Mouse (Mus musculus): Measurements from ENCODE around the gene Eif2ak4. TPM values are rescaled to one million over a fixed set of nuclear protein-coding genes. Genes with fewer than 3 reads are reported as not detected.

Eif2ak4 gene
- total RNA-seq, 2 experiments from 2014 or later, result 23.1 to 26.7 TPM

DNA sequence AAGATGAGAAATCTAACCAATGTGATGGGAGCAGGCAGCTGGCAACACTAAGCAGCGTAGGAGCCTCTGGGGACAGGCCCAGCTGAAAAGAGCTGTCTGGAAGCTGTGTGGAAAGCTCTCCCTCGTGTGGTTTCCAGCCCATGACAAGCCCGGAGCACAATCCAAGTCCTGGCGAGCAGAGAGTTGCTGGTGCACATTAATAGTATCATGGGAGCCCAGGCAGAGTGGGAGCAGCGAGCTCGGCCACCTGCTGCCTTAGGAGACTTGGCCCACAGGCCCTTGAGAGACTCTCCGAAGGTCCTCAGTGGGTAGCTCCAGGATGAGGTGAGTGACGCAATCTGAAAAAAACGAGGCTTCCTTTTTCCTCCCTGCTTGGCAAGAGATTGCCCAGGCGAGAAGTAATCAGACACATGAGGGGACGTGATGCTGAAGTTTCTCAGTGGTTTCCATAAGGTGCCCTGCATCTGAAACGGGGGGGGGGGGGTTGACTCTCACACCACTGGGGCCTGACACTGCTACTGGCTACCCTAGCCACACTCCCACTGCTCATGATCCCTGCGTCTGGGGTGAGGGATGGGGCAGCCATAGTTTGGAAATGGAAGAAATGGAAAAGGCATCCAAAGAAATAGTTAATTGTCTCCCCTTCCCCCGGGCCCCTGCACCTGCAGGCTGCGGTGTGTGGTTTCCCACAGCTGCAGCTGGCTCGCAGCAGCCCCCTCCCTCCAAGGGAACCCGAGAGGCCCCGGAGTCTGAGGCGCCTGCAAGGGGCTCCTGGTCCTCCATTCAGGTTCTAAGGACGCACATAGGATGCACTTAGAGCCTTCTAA is 110.9 kb downstream of the Eif2ak4 start:
- intact Hi-C loops (cut with DNase I), result no loop called here
- peak; percentile 21 for DNase-seq

DNA sequence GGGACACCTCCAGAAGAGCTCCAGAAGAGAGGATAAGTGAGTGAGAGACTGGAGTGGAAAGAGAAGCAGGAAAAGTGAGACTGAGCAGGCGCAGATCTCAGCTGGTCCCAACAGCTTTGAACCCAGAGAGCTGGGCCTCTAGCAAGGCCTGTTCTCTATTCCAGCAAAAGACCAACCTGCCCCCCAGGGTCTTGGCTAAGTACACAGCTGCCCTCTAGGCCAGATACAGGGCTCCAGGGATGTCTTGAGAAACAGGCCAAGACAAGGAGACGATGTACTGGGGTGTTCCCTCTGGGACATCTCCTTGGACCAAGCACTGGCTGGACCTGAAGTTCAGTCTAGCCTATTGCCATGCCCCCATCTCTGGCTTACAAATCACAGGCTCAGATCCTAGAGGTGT is 111.8 kb downstream of the Eif2ak4 start:
- DNase-seq, result no peak
- intact Hi-C loops (cut with DNase I), result no loop called here

DNA sequence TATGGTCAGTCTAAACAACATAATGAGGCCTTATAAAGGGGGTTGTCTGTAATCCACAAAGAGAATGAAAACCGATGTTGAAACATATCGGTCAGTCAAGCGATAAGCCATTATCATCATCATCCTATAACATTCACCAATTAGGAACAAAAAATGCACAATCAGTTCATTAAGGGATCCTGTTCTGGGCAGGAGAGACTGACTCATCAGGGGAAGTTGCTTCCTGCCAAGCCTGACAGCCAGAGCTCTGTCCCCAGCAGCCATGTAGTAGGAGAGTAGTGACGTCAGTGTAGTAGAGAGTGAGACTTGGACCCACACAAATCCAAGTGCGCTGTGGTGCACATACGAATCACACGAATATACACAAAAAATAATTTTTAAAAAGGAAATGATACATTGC is 118.7 kb downstream of the Eif2ak4 start:
- intact Hi-C loops (cut with DNase I), result no loop called here
- DNase-seq, result no peak

DNA sequence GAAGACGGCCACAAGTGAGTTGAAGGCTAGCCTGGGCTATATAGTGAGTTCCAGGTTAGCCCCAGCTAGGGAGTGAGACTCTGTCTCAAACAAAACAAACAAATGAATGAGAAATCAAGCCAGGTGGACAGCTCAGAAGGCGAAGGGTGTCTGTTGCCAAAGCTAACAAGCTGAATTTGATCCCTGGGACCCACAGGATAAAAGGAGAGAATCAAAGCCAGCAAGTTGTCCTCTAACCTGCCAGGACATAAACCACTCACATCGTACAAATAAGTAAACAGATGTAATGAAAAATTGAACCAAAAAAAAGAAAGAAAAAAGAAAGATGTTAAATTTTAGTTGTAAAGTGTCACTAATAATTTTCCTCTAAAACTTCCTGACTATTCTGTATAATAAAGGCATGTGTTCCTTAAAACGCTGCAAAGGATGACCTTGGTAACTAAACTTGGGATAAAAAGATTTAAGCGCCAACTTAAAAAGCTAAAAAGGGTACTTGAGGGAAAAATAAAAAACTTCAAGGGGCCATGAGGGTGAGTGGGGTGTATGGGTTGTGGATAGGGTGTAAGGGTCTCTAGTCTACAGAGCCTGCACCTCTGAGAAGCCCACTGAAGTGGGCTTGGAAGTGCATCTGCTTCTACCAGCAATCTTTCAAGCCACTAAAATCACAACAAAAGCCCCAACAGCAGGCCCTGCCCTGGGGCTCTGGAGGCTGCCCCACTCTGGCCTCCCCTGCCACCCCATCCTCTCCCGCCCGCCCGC is 121.4 kb downstream of the Eif2ak4 start:
- intact Hi-C loops (cut with DNase I), result no loop called here
- DNase-seq, result no peak

DNA sequence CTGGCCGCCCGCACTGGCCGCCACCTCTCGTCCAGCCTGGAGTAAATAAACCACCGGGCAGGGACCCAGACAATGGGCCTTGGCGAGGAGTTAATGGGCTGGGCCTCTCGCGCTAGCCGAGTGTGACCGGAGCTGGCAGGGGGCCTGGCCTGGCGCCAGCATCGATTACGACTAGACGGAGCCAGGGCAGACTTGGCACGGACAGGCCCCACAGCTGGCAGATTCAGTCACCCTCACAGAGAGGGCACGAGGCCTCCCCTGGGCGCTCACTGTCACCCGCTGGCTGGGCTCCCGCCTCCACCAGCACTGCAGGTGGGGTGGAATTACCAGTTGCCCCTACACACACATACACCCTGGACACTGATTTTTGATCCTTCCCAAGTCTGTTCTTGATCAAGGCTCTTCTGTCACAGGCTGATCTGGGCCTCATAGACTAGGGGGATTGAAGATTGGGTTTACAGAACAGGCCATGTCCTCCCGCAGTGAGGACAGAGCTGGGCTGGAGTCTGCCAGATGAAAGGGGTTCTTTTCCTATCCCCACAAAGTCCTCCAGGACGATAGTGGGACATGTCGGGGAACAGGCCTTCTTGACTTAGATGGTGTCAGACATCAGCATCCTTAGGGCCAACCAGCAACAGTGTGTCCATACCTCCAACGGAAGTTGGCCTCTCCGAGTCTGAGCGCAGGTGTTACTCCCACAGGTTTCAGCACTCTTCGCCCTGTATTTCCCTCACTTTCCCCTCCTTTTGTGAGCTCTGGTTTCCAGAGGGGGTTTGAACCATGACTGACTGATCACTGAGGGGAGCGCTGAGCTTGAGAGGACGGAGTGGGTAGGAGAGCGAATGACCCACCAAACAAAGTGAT is 122.3 kb downstream of the Eif2ak4 start:
- DNase-seq, result peak; percentile 99
- intact Hi-C loops (cut with DNase I), result no loop called here

DNA sequence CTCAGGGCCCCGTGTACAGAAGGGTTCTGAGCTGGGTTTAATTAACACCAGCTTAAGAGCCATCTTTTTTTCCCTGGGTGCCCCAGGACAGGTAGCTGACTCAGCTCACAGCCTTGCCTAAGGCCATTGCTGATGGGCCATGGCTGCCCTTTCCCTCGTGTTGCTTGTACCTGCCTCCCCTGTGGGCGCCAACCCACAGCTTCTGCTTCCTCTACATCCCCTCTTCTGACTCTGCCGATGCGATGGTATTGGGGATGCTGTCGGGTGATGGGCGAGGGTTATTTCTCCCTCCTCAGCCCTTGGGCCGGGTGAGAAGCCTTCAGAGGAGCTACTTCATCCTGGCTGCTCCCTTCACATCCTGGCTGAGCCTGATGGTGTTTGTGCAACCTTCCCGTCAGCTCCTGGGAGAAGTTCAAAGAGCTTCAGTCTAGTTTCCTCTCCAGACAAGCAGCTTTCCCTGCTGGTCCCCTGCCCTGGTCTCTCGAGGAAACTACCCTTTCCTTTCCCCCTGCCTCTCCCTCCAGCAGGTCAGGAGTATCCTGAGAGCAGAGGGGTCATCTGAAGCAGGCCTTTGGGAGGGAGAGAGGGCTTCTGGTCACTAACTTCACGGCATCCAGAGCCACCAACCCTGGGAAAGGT is 123.5 kb downstream of the Eif2ak4 start:
- DNase-seq, result no peak
- intact Hi-C loops (cut with DNase I), result no loop called here

DNA sequence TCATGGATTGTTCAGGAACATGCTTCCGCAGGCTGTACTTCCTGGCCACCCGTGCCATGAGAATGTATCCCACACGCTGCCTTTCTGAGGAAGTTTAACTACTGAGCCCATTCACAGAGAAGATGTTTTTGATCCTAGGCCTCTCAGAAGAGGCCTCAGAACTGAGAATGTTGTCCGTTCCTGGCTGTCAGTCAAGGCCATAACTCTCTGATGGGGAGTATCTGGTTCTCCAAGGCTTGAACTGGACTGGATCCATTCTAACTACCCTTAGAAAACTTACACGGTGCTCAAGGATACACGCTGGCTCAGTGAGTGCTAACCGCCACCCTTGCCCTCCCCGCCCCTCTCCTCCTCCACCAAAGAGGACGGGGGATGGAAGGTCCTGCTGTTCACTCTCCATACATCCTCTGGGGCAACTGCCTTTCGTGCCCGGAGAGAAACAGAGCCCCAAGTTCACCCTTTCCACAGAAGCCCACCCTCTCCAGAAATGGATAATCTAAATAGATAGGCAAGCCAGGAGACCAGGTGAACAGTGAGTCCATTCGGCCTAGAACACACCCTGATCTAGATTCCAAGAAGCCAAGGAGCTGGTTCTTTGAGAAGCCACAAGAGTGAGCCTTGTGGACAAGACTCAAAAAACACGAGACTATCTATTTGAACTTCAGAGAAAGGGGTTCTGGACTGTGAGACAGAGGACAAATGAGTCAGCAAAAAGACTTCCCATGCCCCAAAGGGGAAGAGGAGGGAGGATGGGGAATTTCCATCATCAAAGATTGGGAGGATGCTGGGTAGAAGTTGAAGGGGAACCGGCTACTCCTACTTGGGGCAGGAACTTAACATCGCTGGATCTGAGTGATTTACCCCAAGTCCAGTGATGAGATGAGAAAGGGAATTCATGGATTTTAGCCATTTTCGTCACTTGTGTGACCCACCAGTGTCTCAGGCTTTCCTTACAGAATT is 124.3 kb downstream of the Eif2ak4 start:
- DNase-seq, result no peak
- intact Hi-C loops (cut with DNase I), result no loop called here

DNA sequence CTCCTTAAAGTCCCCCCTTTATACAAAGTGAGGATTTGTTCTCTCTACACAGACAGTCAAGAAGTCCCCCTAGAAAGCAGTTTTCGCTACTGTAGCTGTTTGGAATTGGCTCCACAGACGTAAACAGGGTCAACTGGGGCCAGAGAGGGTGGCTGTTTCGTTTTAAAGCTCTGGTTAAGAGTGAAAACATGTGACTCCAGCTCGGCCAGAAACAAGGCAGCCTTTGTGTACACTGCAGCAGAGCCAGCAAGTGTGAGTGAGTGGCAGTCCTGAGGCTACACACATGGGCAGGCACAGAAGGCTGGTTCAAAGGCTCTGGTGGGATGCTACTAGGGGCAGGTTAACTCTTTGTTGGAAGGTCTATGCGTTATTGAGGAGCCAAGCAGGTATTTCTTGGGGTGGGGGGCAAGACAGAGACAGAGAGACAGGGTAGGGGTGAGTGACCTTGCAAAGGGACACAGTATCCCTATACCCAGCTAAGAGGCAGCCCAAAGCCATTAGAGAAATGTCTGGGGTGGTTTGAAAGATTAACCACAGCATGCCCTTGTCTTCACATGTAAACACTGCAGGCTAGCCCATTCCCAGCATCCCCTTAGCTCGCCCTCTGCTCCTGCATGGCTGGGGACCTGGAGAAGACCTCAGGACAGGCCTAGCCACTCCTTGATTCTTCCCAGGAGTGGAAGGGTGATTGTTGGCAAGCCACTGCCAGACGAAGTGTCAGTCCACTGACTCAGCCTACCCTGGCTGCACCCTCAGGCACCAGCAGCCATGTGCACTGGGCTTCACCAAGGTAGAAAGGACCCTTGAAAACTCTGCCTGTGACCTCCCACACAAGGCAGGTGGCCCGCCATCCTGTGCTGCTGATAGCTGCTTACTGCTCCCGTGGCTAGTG is 131.9 kb downstream of the Eif2ak4 start:
- intact Hi-C loops (cut with DNase I), result no loop called here
- DNase-seq, result no peak

DNA sequence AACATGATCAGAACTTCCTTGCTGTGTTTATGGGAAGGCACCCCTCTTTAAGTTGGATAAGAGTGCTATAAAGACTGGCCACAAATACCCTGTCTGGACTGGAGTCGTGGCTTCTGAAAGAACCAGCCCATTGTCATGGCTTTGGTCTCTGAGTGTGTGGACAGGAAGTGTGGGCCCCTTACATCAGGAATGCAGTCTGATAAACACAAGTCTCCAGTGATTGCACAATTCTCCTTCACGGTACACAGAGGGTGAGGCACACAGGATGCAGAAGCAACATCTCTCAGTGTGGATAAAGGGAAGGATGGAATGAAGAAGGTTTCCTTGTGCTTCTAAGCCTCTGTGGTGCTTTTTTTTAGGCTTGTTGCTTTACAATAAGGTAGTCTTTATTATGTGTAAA is 133.8 kb downstream of the Eif2ak4 start:
- DNase-seq, result no peak
- intact Hi-C loops (cut with DNase I), result no loop called here

DNA sequence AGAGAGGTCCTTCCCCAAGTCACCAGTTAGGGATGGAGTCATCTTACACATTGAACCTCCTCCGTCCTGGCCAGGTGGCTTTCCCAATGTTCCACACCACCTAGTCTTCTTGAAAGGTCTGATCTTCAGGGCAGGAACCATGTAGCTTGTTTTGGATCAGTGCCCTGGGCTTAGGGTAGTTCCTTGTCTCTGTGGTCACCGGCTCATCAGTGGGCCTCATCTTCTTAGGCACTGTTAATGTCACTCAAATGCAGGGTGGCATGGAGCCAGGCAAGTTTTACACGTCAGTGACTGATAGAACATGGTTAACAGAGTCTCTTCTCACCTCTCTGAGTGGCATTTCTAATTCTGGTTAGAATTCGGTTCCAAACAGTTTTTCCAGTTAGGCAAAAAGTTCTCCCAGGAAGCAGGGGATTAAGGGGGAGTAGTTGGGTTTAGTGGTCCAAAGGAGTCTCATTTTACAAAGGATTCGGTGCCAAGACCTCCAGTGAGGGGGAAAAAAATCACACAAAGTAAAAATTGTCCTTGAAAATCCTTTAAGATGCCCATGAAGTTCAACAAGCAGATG is 134.8 kb downstream of the Eif2ak4 start:
- intact Hi-C loops (cut with DNase I), result no loop called here
- DNase-seq, result no peak

DNA sequence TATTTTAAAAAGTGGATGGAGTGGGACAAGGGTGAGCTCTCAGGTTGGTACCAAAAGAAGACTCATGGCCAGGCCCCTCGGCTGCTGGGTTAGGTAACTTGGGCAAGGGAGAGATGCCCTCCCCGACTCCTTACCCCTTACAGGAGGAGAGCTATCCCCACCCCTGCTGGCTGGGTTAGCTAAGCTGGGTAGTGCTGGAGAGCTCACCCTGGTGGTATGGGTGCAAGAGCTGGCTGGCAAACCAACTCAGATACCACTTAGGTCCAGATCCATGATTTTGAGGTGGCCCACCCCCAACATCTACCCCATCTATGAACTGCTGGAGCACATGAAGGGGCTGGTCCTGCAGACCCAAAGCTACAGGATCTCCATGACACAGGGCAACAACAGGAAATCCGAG is 136.4 kb downstream of the Eif2ak4 start:
- intact Hi-C loops (cut with DNase I), result no loop called here

More for the DNA sequence above, 136.4 kb downstream of the Eif2ak4 start:
- DNase-seq, result no peak

Other genes with a start within 250 kb of the Eif2ak4 start
- 1 to 10 TPM; 4.2 to 5.3 TPM for gene Fsip1, start 131.7 kb upstream of the Eif2ak4 start, total RNA-seq (2021)
- gene Gpr176, start 15.2 kb upstream of the Eif2ak4 start, total RNA-seq (2021), result 10 to 100 TPM; 11.2 to 13.3 TPM
- gene Srp14, start 91.1 kb downstream of the Eif2ak4 start, total RNA-seq (2021), result 100 to 1,000 TPM; 159 to 170 TPM
- 1 to 10 TPM; 5.7 to 6.0 TPM for gene Bmf, start 161.1 kb downstream of the Eif2ak4 start, total RNA-seq (2021)
- gene Bub1b, start 209.6 kb downstream of the Eif2ak4 start, total RNA-seq (2021), result 1 to 10 TPM; 5.7 to 5.9 TPM